Mouse (Mus musculus): ENCODE measurements around the gene Gpc6.

Gpc6 gene

GRCm38 (mm10) chr14:116947939-116948591 lies 22.9 kb downstream of the Gpc6 start:
- DNase-seq (ENCODE audit: low read depth): no peak

GRCm38 (mm10) chr14:116957154-116957553 lies 32.0 kb downstream of the Gpc6 start:
- DNase-seq (ENCODE audit: low read depth): no peak

GRCm38 (mm10) chr14:116964837-116965236 lies 39.7 kb downstream of the Gpc6 start:
- DNase-seq (ENCODE audit: low read depth): no peak

DNA sequence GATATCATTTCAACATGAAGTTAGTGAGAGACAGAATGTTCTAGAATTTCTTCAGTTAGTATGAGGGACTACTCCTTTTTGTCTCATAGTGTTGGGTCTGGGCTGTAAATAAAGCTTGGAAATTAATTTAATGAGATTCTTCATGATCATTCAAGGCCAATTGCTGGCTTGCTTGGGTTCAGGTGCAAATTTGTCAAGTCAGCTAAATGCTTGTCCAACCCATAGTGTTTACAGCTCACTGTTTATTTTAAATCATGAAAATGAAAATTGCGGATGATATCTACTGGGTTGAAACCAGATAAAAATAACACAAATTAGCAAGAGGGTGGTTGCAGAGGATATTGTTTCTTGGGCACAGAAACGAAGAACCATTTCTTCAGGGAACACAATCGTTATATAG lies 49.6 kb downstream of the Gpc6 start:
- DNase-seq (ENCODE audit: low read depth): no peak

DNA sequence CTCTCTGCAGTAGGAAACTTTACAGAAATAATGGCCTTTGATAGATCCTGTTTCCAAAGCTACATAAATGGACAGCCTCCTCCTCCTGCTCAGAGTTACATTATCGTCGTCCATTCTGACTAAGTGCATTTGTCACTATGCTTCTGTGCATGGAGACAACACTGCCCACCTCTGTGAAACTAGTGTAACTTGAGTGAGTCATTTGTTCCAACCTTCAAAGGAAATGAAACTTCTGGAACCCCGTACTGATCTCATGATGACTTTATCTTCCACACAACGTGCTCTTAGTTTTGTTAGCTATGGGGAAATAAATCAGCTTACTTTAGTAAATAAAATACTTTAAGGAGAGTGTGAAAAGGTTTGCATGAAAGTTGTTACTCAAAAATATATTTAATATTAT lies 50.1 kb downstream of the Gpc6 start:
- no peak for DNase-seq (ENCODE audit: low read depth)

- no peak for DNase-seq (ENCODE audit: low read depth)
Measured at GRCm38 (mm10) chr14:116977259-116977658, 52.1 kb downstream of the Gpc6 start.

DNA sequence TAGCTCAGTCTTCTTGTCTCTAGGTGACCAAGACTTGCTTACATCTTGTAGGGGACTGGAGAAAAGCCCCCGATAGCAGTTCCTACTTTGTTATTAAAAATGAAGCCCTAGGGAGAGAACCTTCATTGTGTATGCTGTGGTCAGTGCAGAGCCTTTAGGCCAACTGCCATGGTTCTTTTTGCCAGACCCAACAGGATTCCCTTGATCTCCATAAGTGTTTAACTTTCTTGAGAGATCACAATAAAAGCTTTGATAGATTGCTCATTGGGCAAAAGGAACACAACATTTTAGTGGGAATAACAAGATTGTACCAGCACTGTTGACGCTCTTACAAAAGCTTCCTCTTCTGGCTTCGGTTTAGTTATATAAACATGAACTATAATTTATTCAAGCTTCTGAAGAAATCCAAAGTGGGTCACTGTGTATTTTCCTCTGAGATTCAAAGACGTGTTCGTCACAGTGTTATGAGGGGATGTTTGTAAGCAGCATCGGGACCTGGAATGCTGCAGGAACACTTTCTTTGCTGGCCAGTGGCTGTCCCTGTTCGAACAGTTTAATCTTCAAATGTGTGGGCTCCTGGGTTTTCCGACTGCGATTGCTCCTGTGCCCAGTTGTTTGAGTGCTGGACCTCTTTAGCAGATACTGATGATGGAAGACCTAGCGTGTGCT lies 54.7 kb downstream of the Gpc6 start:
- DNase-seq (ENCODE audit: low read depth): no peak

GRCm38 (mm10) chr14:116981711-116982110 lies 56.6 kb downstream of the Gpc6 start:
- no peak for DNase-seq (ENCODE audit: low read depth)

DNA sequence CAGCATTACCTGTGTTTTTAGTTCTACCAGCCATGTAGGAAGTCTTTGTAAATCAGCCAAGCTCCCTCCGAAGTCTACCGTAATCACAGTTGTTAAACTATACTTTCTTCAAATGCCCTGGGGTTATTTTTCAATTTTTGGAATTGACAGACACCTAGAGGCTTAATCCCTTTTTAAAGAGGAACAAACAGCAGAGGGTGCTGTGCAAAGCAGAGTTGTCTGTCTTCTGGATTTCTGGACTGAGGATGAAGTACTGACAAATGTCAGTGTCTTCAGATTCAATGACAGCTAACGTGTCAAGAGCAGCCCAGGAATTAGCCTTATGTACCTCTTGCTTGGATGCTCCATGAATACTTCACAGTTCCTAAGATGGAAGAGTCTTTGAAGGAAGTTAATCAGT lies 62.2 kb downstream of the Gpc6 start:
- DNase-seq (ENCODE audit: low read depth): no peak

DNA sequence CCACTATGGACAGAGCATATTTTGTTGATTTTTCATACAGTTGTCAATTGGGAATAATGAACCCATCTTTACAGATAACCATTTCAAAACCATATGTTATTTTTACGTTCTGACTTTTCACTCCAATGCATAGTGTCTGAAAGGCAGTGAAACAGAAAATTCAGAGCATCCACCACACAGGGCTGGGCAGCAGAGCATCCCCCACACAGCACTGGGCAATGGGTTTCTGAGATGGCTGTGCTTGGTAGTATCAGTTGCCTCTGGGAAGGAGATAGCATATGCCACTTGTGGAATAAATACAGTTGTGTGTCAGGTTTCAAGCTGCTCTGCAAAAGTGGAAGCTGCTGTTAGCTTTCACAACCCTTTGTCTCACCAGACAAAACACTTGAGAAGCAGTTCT lies 75.3 kb downstream of the Gpc6 start:
- no peak for DNase-seq (ENCODE audit: low read depth)

DNA sequence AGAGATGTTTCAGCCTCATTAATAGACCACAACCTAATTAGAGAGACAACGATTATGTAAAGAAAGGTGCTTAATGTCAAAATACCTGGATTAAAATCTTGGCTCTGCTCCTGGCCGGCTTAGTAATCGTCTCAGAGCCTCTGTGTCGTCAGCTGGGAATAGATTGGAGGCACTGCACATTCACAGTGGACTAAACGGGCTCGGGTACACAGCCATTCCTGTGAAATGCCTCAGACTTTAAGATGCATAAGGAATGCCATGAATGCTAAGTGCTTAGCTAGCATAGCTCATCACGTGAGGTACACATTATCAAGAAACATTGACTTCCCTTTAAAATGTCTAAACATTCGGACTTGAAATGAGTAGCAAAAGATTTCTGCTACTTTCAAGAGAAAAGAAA lies 77.2 kb downstream of the Gpc6 start:
- DNase-seq (ENCODE audit: low read depth): no peak

- DNase-seq (ENCODE audit: low read depth): no peak
Measured at GRCm38 (mm10) chr14:117008781-117009180, 83.7 kb downstream of the Gpc6 start.

- DNase-seq (ENCODE audit: low read depth): no peak
Measured at GRCm38 (mm10) chr14:117012969-117013368, 87.9 kb downstream of the Gpc6 start.

DNA sequence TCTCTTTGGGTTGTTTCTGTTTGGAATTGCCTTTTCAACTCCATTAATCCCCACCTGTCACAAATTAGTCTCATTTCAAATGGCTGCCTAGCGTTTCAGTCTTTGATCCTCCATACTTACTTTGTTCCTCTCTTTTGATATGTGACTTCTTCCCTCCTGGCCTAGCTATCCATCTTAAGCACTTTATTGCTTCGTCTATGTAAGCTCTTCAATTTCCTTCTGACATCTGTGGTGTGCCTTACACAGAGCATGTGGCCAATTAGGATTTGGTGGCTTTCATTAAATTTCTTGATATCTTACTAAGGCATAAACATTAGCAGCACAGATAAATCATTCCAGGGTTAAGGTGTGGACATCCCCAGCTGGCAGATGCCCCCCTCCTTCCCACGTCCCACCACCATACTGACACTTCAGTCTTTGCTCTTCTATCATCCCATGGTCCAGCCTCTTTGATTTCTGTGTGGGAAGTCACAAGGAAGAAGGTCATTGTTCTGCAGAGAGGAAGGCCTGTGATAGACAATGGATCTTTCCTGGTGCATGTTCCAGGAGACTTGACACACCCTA lies 88.5 kb downstream of the Gpc6 start:
- no peak for DNase-seq (ENCODE audit: low read depth)

- DNase-seq (ENCODE audit: low read depth): no peak
Measured at GRCm38 (mm10) chr14:117015333-117015922, 90.3 kb downstream of the Gpc6 start.

DNA sequence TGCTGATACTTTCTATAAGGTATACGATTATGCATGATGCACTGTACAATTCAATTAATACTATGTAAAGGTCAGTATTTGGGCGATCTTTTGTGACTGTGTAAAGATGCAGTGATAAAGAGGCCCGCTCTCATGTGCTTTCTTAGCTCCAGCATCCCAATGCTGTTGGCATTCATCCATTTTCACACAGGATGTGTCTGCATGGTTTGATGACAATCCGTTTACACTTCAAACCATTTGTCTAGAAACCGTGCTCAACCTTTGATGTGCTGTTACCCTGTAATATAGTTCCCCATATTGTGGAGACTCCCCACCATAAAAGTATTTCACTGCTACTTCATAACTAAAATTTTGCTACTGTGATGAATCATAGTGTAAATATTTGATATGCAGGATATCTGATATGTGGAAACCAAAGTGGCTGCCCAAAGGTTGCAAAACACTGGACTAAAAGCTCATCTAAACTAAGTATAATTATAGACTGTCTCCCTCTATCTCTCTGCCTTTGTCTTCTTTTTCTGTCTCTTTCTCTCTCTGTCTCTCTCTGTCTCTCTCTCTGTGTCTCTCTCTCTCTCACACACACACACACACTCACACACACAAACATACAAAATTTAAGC lies 97.2 kb downstream of the Gpc6 start:
- peak; percentile 2 for DNase-seq (ENCODE audit: low read depth)

- DNase-seq (ENCODE audit: low read depth): no peak
Measured at GRCm38 (mm10) chr14:117034146-117034545, 109.0 kb downstream of the Gpc6 start.

GRCm38 (mm10) chr14:117041017-117041416 lies 115.9 kb downstream of the Gpc6 start:
- no peak for DNase-seq (ENCODE audit: low read depth)

GRCm38 (mm10) chr14:117048951-117049350 lies 123.8 kb downstream of the Gpc6 start:
- DNase-seq (ENCODE audit: low read depth): no peak

DNA sequence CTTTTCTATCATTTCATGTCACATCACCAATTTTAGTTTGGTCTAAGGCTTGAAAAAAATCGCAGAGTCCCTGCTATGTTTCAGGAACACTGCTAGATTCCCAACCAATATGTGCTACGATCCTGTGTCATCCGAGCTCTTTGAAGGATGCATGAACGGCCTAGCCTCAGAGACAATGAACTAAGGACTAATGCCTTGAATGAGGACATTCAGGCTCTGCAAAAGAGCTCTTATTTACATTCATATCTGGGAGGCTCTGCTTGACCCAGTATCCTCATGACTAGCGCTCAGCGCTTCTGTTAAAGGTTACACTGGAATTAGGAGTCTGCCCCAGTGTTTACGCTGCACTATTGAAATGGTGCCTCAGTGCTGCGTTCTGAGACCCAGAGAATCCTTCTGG lies 125.8 kb downstream of the Gpc6 start:
- DNase-seq (ENCODE audit: low read depth): no peak

DNA sequence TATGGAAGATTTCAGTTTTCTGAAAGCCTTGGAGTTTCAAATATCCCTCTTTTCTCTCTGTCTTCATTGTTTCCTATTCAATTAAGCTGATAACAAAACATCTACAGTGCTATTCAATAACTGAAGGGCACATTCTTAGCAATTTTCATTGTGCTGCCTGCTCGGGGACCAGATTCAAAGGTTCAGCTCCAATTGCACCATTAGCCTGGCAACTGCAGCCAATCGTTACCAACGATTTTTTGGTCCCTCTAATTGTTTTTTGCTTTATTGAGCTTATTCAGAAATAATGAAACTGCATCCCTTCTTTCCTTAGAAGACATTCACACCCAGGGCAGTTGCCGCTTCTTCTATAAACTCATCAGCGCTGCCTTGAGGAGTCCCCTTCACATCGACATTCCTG lies 128.2 kb downstream of the Gpc6 start:
- no peak for DNase-seq (ENCODE audit: low read depth)

DNA sequence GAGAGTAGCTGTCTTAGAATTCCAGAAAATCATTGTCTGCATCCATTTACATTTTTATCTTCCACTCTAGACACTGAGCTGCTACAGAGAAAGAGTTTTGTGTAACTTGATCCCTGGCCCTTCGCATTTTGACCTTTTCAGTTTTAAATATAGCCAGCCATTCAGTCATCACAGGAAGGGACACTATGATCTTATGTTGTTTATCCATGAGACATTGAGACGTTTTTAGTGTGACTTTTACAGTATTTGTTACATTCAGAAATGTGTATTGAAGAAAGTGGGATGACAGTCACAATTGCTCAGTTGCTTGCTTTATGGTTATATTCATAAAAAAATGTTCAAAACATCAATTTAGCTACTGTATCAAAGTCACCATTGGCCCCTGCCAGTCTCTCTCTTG lies 130.0 kb downstream of the Gpc6 start:
- DNase-seq (ENCODE audit: low read depth): no peak

GRCm38 (mm10) chr14:117061078-117061477 lies 136.0 kb downstream of the Gpc6 start:
- DNase-seq (ENCODE audit: low read depth): no peak
